Mouse (Mus musculus) lung, postnatal 0 days (tissue): Measurements from ENCODE around the gene Tmem144. TPM values are rescaled to one million over a fixed set of nuclear protein-coding genes. Genes with fewer than 3 reads are reported as not detected.
"Not testable (repeated sequence)": the region's sequence is repeated elsewhere in the genome, so short reads cannot be mapped to it uniquely, and the experiment has no call there.

Experiments
- ATAC-seq: fragments of 200-750 bp; cut with Nextera tagmentation; 2 replicates; pipeline ENCODE4 v1.8.0; 2017; ENCODE audit warnings: moderate library complexity
- DNase-seq: peaks from one replicate; pipeline ENCODE4 v3.0.0-alpha.2; 2016; ENCODE audit warnings: low spot score
- H3K27ac ChIP-seq: fragments of 300-500 bp; sonication (generic); 2 replicates; pipeline ENCODE4 v1.5.1; 2014; ENCODE audit warnings: antibody characterized with exemption, mild to moderate bottlenecking, low read length, mixed read lengths
- H3K27me3 ChIP-seq: fragments of 300-500 bp; sonication (generic); replicated peaks from 2 replicates; pipeline ENCODE4 v1.6.1; 2014; ENCODE audit warnings: low read length, mixed read lengths; ENCODE audit not compliant: insufficient read depth
- H3K36me3 ChIP-seq: fragments of 300-500 bp; sonication (generic); 2 replicates; pipeline ENCODE4 v1.6.1; 2014; ENCODE audit warnings: low read length, mixed read lengths; ENCODE audit not compliant: insufficient read depth
- H3K4me1 ChIP-seq: fragments of 300-500 bp; sonication (generic); 2 replicates; pipeline ENCODE4 v1.6.1; 2014; ENCODE audit warnings: antibody characterized with exemption, low read depth, low read length, mixed read lengths; ENCODE audit not compliant: insufficient read depth
- H3K4me2 ChIP-seq: fragments of 300-500 bp; sonication (generic); replicated peaks from 2 replicates; pipeline ENCODE4 v1.6.1; 2014; ENCODE audit warnings: low read depth, mild to moderate bottlenecking, low read length, moderate library complexity, mixed read lengths
- H3K4me3 ChIP-seq: fragments of 300-500 bp; sonication (generic); 2 replicates; pipeline ENCODE4 v1.5.1; 2014; ENCODE audit warnings: low read depth, low read length
- H3K9ac ChIP-seq: fragments of 300-500 bp; sonication (generic); replicated peaks from 2 replicates; pipeline ENCODE4 v1.6.1; 2014; ENCODE audit warnings: low read depth, mild to moderate bottlenecking
- H3K9me3 ChIP-seq: fragments of 300-500 bp; sonication (generic); 2 replicates; pipeline ENCODE4 v1.6.1; 2016; ENCODE audit warnings: low read length, mixed read lengths
- CTCF ChIP-seq: IDR thresholded peaks from 2 replicates; pipeline ENCODE4 v1.5.1; 2016; ENCODE audit warnings: antibody characterized with exemption, mild to moderate bottlenecking
- EP300 ChIP-seq: IDR thresholded peaks from 2 replicates; pipeline ENCODE4 v1.6.1; 2016; ENCODE audit warnings: antibody characterized with exemption, mild to moderate bottlenecking, control low read depth
- whole genome bisulfite sequencing: fragments of 180-500 bp; shearing (Covaris S2); extraction: QIAGEN DNeasy Blood & Tissue Kit; methylation state at CpG from one replicate; pipeline ENCODE4 v1.1.7; 2014; 5-methylcytosine and 5-hydroxymethylcytosine counted together
- polyA plus RNA-seq: library from polyadenylated mRNA; unstranded; fragments of >200 nt; fragmentation: Nextera tagmentation; extraction: Ambion mirVana; gene quantifications from 2 replicates; pipeline ENCODE4 v1.2.1, GENCODE M21; 2015

Gene Tmem144
- polyA plus RNA-seq, 1 experiment from 2014 or later = 4.4 TPM

DNA sequence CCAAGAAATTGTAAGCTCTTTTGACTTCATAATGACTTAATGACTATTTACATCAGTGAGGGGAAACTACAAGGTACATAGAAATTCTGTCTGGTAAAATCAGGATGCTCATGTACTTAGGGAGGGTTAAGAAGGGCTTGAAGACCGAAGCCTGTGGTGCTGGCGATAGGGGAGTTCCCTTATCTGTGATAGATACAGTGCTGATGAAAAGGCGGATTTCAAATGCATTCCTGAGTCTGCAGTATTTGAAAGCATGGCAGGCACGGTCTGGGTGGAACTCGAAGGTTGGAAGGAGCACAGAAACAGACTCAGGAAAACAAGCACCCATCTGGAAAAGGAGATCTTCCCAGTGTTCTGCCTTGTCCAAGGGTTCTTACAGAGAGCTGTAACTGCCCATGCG lies 42.0 kb downstream of the Tmem144 start:
- ATAC-seq (no peak), DNase-seq (no peak)
- H3K9ac ChIP-seq = no peak overlapping the region
- no peaks in the 10 kb centered on the region for H3K9me3 ChIP-seq
- H3K4me2 ChIP-seq = no peak overlapping the region
- no peak overlapping the region for H3K4me3 ChIP-seq
- no peak for TF ChIP-seq EP300
- TF ChIP-seq CTCF = no peak
- H3K4me1 ChIP-seq = no peaks in the 10 kb centered on the region
- no peak overlapping the region for H3K27ac ChIP-seq
- H3K27me3 ChIP-seq = no peaks in the 10 kb centered on the region
- 47% methylated on average over 6 of the region's 6 CpGs for WGBS
- H3K36me3 ChIP-seq = no peaks in the 10 kb centered on the region

DNA sequence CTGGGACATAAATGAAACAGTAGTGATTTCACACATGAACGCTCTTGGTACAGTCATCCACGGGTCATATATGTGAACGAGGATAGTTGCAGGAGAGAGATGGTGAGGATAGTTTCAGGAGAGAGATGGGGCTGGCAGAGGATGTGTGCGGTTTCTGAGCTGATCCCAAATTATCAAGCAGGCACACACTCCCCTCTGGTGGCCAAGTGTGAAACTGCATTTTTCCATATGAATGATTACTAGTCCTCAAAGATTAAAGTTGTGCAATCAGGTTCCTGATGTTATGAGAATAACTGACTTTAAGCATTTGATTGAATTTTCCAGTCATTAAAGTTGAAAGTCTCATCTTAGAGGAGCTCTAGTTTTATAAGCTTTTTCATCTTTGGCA lies 43.4 kb downstream of the Tmem144 start:
- H3K27ac ChIP-seq = no peak overlapping the region
- ATAC-seq (peak; percentile 48), DNase-seq (peak; percentile 85)
- H3K27me3 ChIP-seq = no peaks in the 10 kb centered on the region
- no peak overlapping the region for H3K4me3 ChIP-seq
- no peaks in the 10 kb centered on the region for H3K9me3 ChIP-seq
- 7% methylated on average over 4 of the region's 4 CpGs for WGBS
- TF ChIP-seq EP300 = no peak
- TF ChIP-seq CTCF = peak; percentile 92
- no peak overlapping the region for H3K9ac ChIP-seq
- no peaks in the 10 kb centered on the region for H3K36me3 ChIP-seq
- no peak overlapping the region for H3K4me2 ChIP-seq
- H3K4me1 ChIP-seq = no peaks in the 10 kb centered on the region

DNA sequence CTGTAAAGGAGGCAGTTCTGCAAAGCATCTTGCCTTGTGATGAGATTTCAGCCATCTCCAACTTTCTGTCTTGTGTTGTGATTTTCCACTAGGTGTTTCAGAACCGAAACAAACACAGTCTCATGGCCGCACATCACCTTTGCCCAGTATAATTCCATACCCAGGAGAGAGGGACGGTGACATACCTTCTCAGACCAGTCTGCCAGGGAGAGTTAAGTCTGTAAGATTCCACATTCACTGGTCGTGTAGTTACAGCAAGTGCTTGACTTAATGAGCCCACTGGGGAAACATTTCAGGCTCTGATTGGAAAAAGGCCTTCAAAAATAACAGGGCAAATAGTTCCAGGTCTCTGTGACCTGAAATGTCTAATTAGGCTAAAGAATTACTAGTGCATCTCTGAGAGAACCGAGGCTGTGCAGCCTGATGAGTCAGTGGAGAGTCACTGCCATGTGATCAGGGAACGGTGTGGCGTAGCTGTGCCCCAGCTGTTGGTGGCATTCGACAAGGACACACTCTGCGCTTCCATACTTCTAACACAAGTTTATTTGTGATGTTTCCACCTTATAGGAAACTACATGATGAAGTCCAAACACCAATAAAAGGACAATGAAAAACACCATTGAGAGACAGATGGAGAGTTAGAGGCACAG lies 43.9 kb downstream of the Tmem144 start:
- no peak overlapping the region for H3K27ac ChIP-seq
- H3K9me3 ChIP-seq = no peaks in the 10 kb centered on the region
- H3K9ac ChIP-seq = no peak overlapping the region
- H3K4me2 ChIP-seq = no peak overlapping the region
- no peak for TF ChIP-seq EP300
- TF ChIP-seq CTCF = no peak
- no peaks in the 10 kb centered on the region for H3K27me3 ChIP-seq
- H3K36me3 ChIP-seq = no peaks in the 10 kb centered on the region
- DNase-seq = no peak
- no peak for ATAC-seq
- no peak overlapping the region for H3K4me3 ChIP-seq
- WGBS = 73% methylated on average over 9 of the region's 9 CpGs
- H3K4me1 ChIP-seq = no peaks in the 10 kb centered on the region

DNA sequence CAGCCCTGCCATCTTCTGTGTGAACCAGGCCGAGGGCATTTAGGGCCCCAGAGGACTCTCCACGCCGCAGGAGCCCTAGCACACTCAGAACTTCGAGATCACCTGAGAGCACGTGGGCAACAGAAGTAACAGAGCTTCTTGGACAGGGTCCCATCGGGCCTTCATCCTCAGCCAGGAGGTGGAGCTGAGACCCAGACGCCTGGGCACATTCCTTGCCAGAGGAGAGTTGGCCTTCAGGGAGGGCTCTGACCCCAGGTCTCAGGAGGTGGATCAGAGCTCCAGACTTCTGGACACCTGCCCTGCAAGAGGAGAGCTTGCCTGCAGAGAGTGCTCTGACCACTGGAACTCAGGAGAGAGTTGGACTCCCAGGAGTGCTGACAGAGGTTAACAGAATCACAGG lies 51.8 kb downstream of the Tmem144 start:
- H3K4me3 ChIP-seq, H3K4me1 ChIP-seq, ATAC-seq, DNase-seq, H3K4me2 ChIP-seq, H3K9me3 ChIP-seq, H3K27me3 ChIP-seq, H3K9ac ChIP-seq, H3K27ac ChIP-seq, H3K36me3 ChIP-seq: not testable (repeated sequence)
- 75% methylated on average over 7 of the region's 7 CpGs for WGBS

DNA sequence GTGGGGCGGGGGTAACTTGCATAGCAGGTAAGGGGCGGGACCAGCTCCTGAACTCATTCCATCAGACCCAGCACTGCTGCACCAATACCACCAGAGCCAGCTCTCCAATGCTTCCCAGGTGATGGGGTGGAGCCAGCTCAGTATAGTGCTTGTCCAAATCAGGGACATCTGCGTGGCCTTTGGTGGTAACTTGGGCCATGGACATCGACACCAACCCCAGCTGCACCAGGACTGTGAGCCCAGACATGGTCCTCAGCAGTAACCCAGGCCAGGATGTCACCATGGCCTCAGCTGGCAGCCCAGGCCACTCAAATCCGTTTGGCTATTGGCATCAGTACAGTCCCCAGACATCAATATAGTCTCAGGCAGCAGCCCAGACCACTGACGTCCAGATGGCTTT lies 60.3 kb downstream of the Tmem144 start:
- Histone ChIP-seq H3K36me3 (no peaks in the 10 kb centered on the region), H3K9ac (no peak overlapping the region), H3K4me3 (no peak overlapping the region), H3K27me3 (no peaks in the 10 kb centered on the region), H3K4me1 (no peaks in the 10 kb centered on the region), H3K9me3 (no peaks in the 10 kb centered on the region), H3K4me2 (no peak overlapping the region), H3K27ac (no peak overlapping the region)
- TF ChIP-seq EP300 (no peak), CTCF (no peak)
- DNase-seq = no peak
- ATAC-seq = no peak
- 71% methylated on average over 6 of the region's 6 CpGs for WGBS

DNA sequence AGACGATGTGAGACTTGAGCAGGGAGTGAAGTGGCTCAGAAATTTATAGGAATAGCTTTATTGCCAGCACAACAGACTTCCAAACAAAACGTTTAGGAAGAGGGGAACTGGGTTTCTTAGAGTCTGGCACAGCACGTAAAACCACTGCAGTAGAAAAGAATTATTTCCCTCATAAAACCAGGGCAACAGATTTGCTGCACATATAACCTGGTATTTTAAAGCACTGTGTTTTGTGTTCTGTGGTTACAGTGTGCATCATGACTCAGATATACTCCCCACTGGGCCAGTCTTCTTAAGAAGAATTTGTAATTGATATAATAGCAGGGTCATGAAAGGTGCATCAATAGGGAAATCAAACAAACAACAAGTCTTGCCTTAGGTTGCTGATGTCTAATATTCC lies 62.2 kb downstream of the Tmem144 start:
- H3K27me3 ChIP-seq = no peaks in the 10 kb centered on the region
- H3K4me3 ChIP-seq = no peak overlapping the region
- ATAC-seq = no peak
- H3K9me3 ChIP-seq = no peaks in the 10 kb centered on the region
- DNase-seq = no peak
- H3K4me1 ChIP-seq = no peaks in the 10 kb centered on the region
- WGBS = 56% methylated on average over 3 of the region's 3 CpGs
- TF ChIP-seq EP300 = no peak
- no peak for TF ChIP-seq CTCF
- no peak overlapping the region for H3K9ac ChIP-seq
- no peaks in the 10 kb centered on the region for H3K36me3 ChIP-seq
- no peak overlapping the region for H3K27ac ChIP-seq
- H3K4me2 ChIP-seq = no peak overlapping the region

DNA sequence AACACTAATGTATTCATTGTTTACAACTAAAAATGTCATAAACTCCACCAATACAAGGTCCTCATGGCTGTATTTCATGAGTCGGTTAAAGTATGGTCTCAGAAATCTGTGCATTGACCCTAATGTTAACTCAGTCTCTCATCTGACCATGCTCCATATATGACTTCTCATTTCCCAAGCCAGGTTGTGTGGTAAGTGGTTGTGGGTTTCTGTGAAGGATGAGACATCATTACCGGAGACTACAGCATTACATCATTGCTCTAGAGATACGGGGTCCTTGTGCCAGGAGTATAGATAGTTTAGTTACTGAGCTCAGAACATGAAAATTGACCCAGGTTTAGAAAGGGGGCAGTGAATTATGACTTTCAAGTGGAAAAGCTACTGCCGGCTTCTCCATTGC lies 63.0 kb downstream of the Tmem144 start:
- Histone ChIP-seq H3K4me1 (no peaks in the 10 kb centered on the region), H3K4me3 (no peak overlapping the region), H3K9me3 (no peaks in the 10 kb centered on the region), H3K27me3 (no peaks in the 10 kb centered on the region), H3K27ac (no peak overlapping the region), H3K9ac (no peak overlapping the region), H3K36me3 (no peaks in the 10 kb centered on the region), H3K4me2 (no peak overlapping the region)
- no peak for DNase-seq
- WGBS = 67% methylated on average over 4 of the region's 4 CpGs
- TF ChIP-seq EP300 (no peak), CTCF (no peak)
- ATAC-seq = no peak
